Mouse (Mus musculus) G1E (cell line): Measurements from ENCODE around the gene Rbm4b.

Experiments used
- CTCF ChIP-seq: IDR thresholded peaks from 2 replicates; pipeline ENCODE4 v1.5.1; 2012; ENCODE audit warnings: low read depth, low read length, inconsistent platforms, mixed read lengths
- GATA1 ChIP-seq: IDR thresholded peaks from 2 replicates; pipeline ENCODE4 v1.6.1; 2012; ENCODE audit warnings: borderline replicate concordance, low read length, inconsistent platforms, mixed read lengths

GRCm38 (mm10) chr19:4748493-4748892, 7.8 kb upstream of the Rbm4b start:
- TF ChIP-seq CTCF, result no peak
- TF ChIP-seq GATA1, result no peak
